Mouse (Mus musculus) brown adipose tissue, adult 24 weeks (tissue): ENCODE data around the gene Gm42906. TPM values are rescaled to one million over a fixed set of nuclear protein-coding genes. Genes with fewer than 3 reads are reported as not detected.

Experiments
- H3K27ac ChIP-seq: fragments of 200-500 bp; replicated peaks from 2 replicates; pipeline ENCODE4 v1.5.1; 2012; ENCODE audit warnings: low read depth, mild to moderate bottlenecking, low read length
- H3K4me1 ChIP-seq: fragments of 200-500 bp; 2 replicates; pipeline ENCODE4 v1.6.1; 2012; ENCODE audit warnings: low read length, mixed read lengths; ENCODE audit not compliant: control insufficient read depth, insufficient read depth, insufficient read length
- H3K4me3 ChIP-seq: fragments of 200-500 bp; 2 replicates; pipeline ENCODE4 v1.5.1; 2012; ENCODE audit warnings: low read depth, mild to moderate bottlenecking, low read length, moderate library complexity; ENCODE audit not compliant: insufficient read depth
- polyA plus RNA-seq: library from polyadenylated mRNA; stranded (reverse); fragments of >200 nt; gene quantifications from 2 replicates; pipeline ENCODE4 v1.2.4, GENCODE M21; 2012; ENCODE audit not compliant: missing spikeins, insufficient read depth, insufficient read length

Gm42906 gene
- polyA plus RNA-seq, 1 experiment: not detected

- Histone ChIP-seq H3K4me1 (peaks cover 17% of the 10 kb centered on the region), H3K27ac (no peak overlapping the region), H3K4me3 (no peak overlapping the region)
Measured at GRCm38 (mm10) chr5:151134202-151134601, 293.8 kb downstream of the Gm42906 start.

GRCm38 (mm10) chr5:151133744-151134143 lies 294.2 kb downstream of the Gm42906 start:
- H3K4me3 ChIP-seq: no peak overlapping the region
- H3K4me1 ChIP-seq: peaks cover 17% of the 10 kb centered on the region
- H3K27ac ChIP-seq: no peak overlapping the region

- Histone ChIP-seq H3K4me3 (no peak overlapping the region), H3K4me1 (peaks cover 11% of the 10 kb centered on the region; the same call in 1 of the 2 replicates), H3K27ac (peak overlapping the region; percentile 73; the same call in 1 of the 2 replicates)
Measured at GRCm38 (mm10) chr5:151129762-151130161, 298.2 kb downstream of the Gm42906 start.

DNA sequence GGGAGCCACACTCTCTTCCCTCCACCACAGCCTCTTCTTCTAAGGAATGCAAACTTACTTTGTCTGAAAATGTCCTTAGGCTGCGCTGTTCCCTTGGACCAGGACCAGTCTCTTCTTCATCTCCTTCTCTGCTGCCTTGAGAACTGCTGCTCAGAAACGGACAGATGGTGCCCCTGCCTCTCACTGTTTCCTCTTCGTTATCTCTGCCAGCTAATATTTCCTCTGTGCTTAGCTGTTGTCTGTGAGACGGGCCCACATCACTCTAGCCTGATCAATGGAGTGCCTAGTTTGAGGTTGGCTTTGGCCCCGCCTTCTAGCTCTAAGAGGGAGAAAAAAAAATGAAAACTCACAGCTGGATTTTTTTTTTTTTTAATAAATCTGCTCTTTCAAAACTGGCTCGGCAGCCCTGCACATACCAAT lies 300.7 kb downstream of the Gm42906 start:
- Histone ChIP-seq H3K27ac (peak overlapping the region; percentile 34), H3K4me3 (peak overlapping the region; percentile 39)

DNA sequence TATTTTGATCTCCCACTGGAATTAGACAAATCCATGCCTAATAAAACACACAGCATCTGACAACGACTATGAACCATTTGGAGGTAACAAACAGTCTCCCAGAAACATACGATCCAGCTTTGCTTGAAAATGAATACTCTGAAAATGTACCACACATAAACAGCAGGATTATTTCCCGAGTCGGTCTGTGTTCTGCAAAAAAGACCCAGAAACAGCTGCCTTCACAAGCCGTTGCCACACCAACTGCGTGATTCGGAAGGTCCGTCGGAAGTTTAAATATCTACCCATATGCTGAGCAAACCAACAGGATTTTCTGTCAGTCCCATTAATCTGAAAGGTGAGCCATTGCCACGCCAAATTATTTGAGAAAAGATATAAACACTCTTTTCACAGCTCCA lies 301.4 kb downstream of the Gm42906 start:
- Histone ChIP-seq H3K4me3 (peak overlapping the region; percentile 19), H3K27ac (no peak overlapping the region), H3K4me1 (peaks cover 11% of the 10 kb centered on the region; the same call in 1 of the 2 replicates)

More for the DNA sequence above, 300.7 kb downstream of the Gm42906 start:
- H3K4me1 ChIP-seq: peaks cover 11% of the 10 kb centered on the region; the same call in 1 of the 2 replicates

DNA sequence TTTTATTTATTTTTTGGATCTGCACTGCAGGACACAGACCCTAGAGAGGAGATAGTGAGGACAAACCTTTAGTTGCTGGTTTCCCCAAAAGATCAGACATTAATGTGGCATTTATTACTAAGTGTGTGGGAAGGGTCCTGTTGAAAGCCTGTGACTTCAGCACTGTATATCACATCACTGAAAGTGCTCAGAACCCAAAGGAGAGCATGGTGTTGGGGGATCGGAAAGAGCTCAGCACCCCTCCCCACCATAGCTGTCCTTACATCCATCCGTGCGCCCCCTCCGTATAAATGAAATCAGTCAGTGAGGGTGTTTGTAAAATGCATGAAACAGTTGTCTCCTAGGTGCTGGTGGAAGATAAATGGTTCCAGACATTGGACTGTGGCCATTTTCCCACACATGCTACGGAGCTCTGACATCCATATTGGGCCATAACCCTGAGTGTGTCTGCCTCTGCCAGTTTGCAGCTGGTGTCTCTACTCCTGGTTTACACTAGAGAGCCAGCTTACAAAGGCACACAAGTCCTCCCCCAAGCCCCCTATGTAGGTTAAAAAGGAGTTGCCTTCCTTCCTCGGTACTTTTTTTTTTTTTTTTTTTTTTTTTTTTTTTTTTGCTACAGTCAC lies 301.9 kb downstream of the Gm42906 start:
- Histone ChIP-seq H3K27ac (no peak overlapping the region), H3K4me1 (peaks cover 11% of the 10 kb centered on the region; the same call in 1 of the 2 replicates), H3K4me3 (peak overlapping the region; percentile 26; the same call in 1 of the 2 replicates)

- no peak overlapping the region for H3K27ac ChIP-seq
- H3K4me3 ChIP-seq: no peak overlapping the region
- H3K4me1 ChIP-seq: peaks cover 8% of the 10 kb centered on the region; the same call in 1 of the 2 replicates
Measured at GRCm38 (mm10) chr5:151117846-151118245, 310.1 kb downstream of the Gm42906 start.

DNA sequence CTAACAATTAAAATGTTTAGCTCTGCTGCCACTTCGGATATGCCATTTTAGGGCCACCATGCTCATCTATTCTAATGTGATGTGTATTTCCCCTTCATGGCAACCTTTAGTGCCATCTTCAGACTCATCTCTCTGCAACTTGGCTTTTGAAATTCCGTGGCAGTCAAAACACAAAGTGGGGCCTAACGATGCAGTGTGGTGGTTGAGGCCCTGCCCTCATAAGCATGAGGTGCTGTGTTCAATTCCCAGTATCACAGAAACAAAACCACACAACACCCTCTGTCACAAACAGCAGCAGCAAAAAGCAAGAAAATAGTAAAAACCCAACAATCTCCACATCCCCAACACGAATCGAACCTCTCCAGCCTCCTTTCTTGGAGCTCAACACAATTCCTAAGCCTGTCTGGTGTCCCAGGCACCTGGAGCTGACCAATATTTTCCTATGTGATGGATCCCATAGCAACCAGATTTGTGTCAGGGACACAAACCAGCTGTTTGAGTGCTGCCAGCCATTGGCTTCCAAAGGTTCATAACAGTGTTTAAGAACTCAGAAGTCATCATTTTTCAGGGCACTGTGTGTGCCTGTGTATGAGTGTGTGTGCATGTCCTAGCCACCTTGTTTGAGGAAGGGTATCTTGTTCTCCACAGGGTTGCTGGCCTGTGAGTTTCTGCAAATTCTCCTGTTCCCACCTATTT lies 311.6 kb downstream of the Gm42906 start:
- Histone ChIP-seq H3K27ac (no peak overlapping the region), H3K4me3 (no peak overlapping the region), H3K4me1 (peaks cover 16% of the 10 kb centered on the region)

DNA sequence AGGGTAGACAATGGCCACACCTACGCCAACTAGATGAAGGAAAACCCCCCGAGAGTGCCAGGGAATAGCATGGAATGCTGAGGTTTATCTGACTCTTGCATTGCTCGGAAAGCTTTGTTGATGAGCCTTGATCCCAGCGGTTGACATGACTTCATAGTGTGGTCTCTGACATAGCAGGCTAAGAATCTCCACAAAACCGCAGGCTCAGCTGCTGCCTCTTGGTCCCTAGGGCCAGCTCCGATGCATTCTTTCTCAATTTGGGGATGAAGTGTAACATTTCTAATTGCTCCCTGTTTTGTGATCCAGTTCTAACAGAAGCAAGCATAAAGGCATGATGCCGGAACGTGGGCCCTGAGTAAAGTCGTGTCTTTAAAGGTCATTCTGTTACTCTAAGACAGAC lies 315.2 kb downstream of the Gm42906 start:
- Histone ChIP-seq H3K27ac (0 out of 2 replicates have a peak overlapping the region, but pooled peaks have one; percentile 49), H3K4me3 (no peak overlapping the region), H3K4me1 (peaks cover 37% of the 10 kb centered on the region)

DNA sequence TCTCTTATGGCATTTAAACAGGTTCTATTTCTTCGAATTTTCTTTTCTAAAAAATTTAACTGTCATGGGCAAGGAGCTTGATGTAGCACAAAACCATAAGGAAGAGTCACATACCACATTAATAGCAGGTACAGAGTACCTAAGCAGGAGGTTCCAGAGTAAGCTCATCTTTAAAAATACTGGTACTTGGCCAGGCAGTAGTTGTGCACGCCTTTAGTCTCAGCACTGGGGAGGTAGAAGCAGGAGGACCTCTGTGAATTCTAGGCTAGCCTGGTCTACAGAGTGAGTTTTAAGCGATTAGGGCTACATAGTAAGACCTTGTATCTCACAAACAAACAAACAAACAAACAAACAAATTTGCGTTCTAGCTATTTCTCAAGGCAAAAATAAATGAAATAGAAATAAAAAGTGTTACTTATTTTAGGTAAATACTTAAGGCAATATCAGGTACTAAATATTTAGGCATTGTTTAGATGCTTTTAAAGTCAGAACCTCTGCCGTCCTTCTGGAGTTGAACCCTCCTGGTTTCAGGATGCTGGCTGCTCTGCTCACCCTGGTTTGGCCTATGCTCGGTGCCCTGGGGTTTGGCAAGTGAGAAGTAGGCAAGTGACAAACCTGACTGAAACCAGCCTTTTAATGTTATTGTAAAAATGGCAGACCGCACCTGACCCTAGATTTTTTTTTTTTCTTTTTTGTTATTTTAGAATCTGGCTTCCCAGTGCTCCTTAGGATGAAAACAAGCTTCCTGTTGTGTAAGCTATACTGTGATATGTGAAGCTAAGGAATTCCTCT lies 316.7 kb downstream of the Gm42906 start:
- H3K4me3 ChIP-seq: no peak overlapping the region
- H3K27ac ChIP-seq: no peak overlapping the region
- peaks cover 39% of the 10 kb centered on the region for H3K4me1 ChIP-seq

DNA sequence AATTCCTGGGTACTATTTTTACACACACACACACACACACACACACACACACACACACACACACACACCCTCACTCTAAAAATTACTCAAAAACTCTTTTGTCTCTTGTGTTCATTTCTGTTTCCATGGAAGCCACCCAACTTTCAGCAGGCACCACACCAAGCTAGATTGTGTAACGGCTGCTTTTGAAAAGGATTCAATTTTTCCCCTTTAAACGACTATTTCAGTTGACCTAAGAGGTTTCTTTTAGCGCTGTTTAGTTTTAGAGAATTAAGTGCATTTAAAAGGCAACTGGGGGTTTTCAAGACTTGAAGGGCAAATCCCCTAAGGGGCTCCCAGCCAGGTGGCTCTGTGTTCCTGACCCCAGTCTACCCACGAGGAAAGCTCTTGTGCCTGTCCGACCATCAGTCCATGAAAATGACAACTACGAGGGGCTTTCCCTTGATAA lies 317.5 kb downstream of the Gm42906 start:
- Histone ChIP-seq H3K27ac (peak overlapping the region; percentile 61; the same call in 1 of the 2 replicates), H3K4me3 (no peak overlapping the region), H3K4me1 (peaks cover 41% of the 10 kb centered on the region)

DNA sequence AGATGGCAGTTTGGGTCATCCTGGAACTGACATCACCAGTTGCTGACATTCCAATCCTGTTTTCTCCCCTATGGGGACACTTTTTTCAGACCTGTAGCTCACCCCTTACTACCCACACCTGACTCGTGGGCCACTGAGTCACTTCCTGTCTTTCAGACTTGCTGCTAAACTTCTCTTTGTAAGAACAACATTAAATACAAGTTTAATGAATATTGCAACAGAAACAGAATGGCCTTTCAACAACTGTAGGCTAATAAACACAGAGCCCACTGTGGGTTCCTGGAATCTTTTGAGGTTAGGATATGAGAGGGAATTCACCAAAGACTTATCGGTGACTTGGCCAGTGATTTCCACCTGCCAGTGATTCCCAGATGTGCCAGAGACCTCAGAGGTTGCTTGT lies 318.1 kb downstream of the Gm42906 start:
- Histone ChIP-seq H3K4me1 (peaks cover 41% of the 10 kb centered on the region), H3K4me3 (no peak overlapping the region), H3K27ac (peak overlapping the region; percentile 69)

- Histone ChIP-seq H3K27ac (peak overlapping the region; percentile 73), H3K4me1 (peaks cover 37% of the 10 kb centered on the region), H3K4me3 (peak overlapping the region; percentile 48)
Measured at GRCm38 (mm10) chr5:151108955-151109354, 319.0 kb downstream of the Gm42906 start.

DNA sequence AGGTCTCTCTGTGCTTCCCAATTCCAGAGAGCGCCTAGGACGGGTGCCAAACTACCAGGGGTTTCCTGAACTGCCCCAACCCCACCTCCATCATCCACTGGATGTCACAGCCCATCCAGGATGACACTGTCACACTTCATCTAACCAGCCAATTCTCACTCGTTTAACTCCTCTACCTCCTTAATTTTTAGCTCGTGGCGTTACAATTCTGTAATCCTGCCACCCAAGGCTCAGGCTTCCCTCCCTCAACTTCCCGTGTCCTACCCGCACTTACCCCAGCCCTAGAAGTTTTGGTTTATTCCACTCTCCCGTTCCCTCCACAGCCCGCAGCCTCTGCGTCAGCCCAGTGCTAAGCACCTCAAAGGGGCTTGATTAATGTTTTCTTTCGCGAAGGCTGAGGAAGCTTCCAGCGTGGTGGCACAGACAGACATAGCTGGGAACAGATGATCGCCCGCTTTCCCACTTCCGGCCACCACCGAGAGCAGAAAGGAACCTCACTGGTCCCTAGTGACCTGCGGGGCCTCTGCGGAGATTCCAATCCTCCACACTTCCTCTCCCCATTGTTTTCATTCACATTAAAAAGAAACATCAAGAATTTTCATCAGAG lies 319.6 kb downstream of the Gm42906 start:
- Histone ChIP-seq H3K4me3 (peak overlapping the region; percentile 48), H3K4me1 (peaks cover 37% of the 10 kb centered on the region), H3K27ac (peak overlapping the region; percentile 73)

- Histone ChIP-seq H3K4me3 (no peak overlapping the region), H3K4me1 (peaks cover 28% of the 10 kb centered on the region), H3K27ac (no peak overlapping the region)
Measured at GRCm38 (mm10) chr5:151106841-151107240, 321.1 kb downstream of the Gm42906 start.
